Mouse (Mus musculus) gastrocnemius, postnatal 10 days (tissue): Measurements from ENCODE around the gene Cacna2d1. TPM values are rescaled to one million over a fixed set of nuclear protein-coding genes. Genes with fewer than 3 reads are reported as not detected.

Experiments
- DNase-seq: peaks from one replicate; pipeline ENCODE4 v3.0.0; 2021; ENCODE audit warnings: mixed read lengths
- total RNA-seq, 2 experiments: library from RNA; stranded (reverse); gene quantifications; 2 replicates each; pipeline ENCODE4 v1.2.3; 2021

Gene Cacna2d1
- total RNA-seq, 2 experiments from 2014 or later, result 285 to 287 TPM

GRCm38 (mm10) chr5:15983354-15983753 lies 48.9 kb downstream of the Cacna2d1 start:
- no peak for DNase-seq

- DNase-seq, result no peak
Measured at GRCm38 (mm10) chr5:15985228-15985858, 50.9 kb downstream of the Cacna2d1 start.

GRCm38 (mm10) chr5:15985901-15986300 lies 51.4 kb downstream of the Cacna2d1 start:
- no peak for DNase-seq

- no peak for DNase-seq
Measured at GRCm38 (mm10) chr5:15991428-15992139, 57.1 kb downstream of the Cacna2d1 start.

- DNase-seq, result no peak
Measured at GRCm38 (mm10) chr5:15993252-15993944, 58.9 kb downstream of the Cacna2d1 start.

GRCm38 (mm10) chr5:15997190-15997589 lies 62.7 kb downstream of the Cacna2d1 start:
- no peak for DNase-seq

- DNase-seq, result no peak
Measured at GRCm38 (mm10) chr5:15997769-15998168, 63.3 kb downstream of the Cacna2d1 start.

- DNase-seq, result no peak
Measured at GRCm38 (mm10) chr5:16000917-16001316, 66.4 kb downstream of the Cacna2d1 start.

- no peak for DNase-seq
Measured at GRCm38 (mm10) chr5:16002431-16003063, 68.1 kb downstream of the Cacna2d1 start.

- DNase-seq, result no peak
Measured at GRCm38 (mm10) chr5:16004305-16004704, 69.8 kb downstream of the Cacna2d1 start.

GRCm38 (mm10) chr5:16006964-16007363 lies 72.5 kb downstream of the Cacna2d1 start:
- DNase-seq, result no peak

GRCm38 (mm10) chr5:16013649-16014048 lies 79.2 kb downstream of the Cacna2d1 start:
- DNase-seq, result no peak

- no peak for DNase-seq
Measured at GRCm38 (mm10) chr5:16014392-16014791, 79.9 kb downstream of the Cacna2d1 start.

GRCm38 (mm10) chr5:16024626-16025417 lies 90.3 kb downstream of the Cacna2d1 start:
- no peak for DNase-seq

- DNase-seq, result no peak
Measured at GRCm38 (mm10) chr5:16028881-16029280, 94.4 kb downstream of the Cacna2d1 start.

- no peak for DNase-seq
Measured at GRCm38 (mm10) chr5:16029481-16029880, 95.0 kb downstream of the Cacna2d1 start.

- DNase-seq, result no peak
Measured at GRCm38 (mm10) chr5:16033569-16033968, 99.1 kb downstream of the Cacna2d1 start.

- DNase-seq, result no peak
Measured at GRCm38 (mm10) chr5:16035259-16035658, 100.8 kb downstream of the Cacna2d1 start.

GRCm38 (mm10) chr5:16045147-16045878 lies 110.8 kb downstream of the Cacna2d1 start:
- no peak for DNase-seq

- DNase-seq, result peak; percentile 5
Measured at GRCm38 (mm10) chr5:16047452-16048191, 113.1 kb downstream of the Cacna2d1 start.
